Mouse (Mus musculus): Measurements from ENCODE around the gene Pfn1. TPM values are rescaled to one million over a fixed set of nuclear protein-coding genes. Genes with fewer than 3 reads are reported as not detected.

Pfn1 gene
- total RNA-seq, 2 experiments from 2014 or later, result 207 to 224 TPM

DNA sequence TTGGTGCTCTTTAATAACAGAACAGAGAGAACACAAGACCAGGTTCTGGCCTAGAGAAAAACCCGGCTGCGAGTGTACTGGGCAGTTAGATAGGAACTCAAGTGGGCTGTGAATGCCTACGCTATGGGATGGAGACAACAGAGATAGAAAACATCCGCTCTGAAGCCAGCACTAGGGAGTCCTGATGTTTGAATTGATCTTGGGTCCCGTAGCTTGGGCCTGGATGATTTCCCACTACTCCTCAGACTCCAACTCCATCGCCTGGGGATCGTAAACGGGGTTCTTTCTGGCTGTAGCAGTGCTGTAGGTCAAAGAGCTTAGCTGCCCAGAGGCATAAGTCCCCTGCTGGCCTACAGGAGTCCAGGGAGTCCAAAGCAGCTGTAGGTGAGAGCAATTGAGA lies 33.9 kb upstream of the Pfn1 start:
- no peak for DNase-seq (ENCODE audit: extremely low spot score in 1 of 2, low spot score in 2 of 2)
- no peak for TF ChIP-seq CTCF (IDR thresholded peaks at IDR 0.05)
- intact Hi-C loops (cut with DNase I), result loop anchor here (1.0 kb wide), 1 partner anchor 12 kb away; the partner anchor contains the start of genes Inca1 and Kif1c
- H3K27ac ChIP-seq, result peak overlapping the region; percentile 99
- peak overlapping the region; percentile 98 for H3K4me3 ChIP-seq

GRCm38 (mm10) chr11:70687601-70688199 lies 33.3 kb upstream of the Pfn1 start, which contains the start of gene Camta2:
Camta2 (minus strand) TSS chr11:70688105.
- intact Hi-C loops (cut with DNase I), result loop anchor here (1.0 kb wide), 1 partner anchor 13 kb away; the partner anchor contains the start of genes Inca1 and Kif1c
- peak; percentile 59 for TF ChIP-seq CTCF (IDR thresholded peaks at IDR 0.05)

GRCm38 (mm10) chr11:70686901-70687566 lies 32.6 kb upstream of the Pfn1 start:
- peak; percentile 51 to 70 for DNase-seq (ENCODE audit: extremely low spot score in 1 of 2, low spot score in 2 of 2)
- intact Hi-C loops (cut with DNase I), result no loop called here
- no peak for TF ChIP-seq CTCF (IDR thresholded peaks at IDR 0.05)

More at GRCm38 (mm10) chr11:70687601-70688199, 33.3 kb upstream of the Pfn1 start, which contains the start of gene Camta2:
- DNase-seq (ENCODE audit: extremely low spot score in 1 of 2, low spot score in 2 of 2), result peak; percentile 86 to 89
- Histone ChIP-seq H3K4me3 (peak within 1 kb of the TSS; percentile 98), H3K27ac (peak within 1 kb of the TSS; percentile 99)

DNA sequence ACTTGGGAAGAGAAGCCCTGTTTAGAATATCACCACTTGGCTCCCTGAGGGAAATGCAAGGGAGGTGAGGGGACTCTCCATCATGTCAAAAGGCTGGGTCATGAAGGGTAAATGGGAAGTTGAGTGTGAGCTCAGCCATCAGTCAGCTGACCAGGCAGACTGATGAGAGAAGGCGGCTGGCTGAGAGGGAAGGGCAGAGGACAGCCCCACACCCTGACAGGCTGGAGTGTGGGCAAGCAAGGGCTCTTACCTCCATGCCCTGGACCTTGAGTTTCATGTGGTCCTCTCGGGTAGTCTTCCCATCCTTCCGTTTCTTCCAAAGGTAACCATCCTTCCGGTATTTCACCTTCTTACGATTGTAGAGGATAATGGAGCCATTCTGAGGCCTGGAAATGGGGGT lies 29.2 kb upstream of the Pfn1 start:
- intact Hi-C loops (cut with DNase I), result no loop called here
- DNase-seq (ENCODE audit: extremely low spot score in 1 of 2, low spot score in 2 of 2), result no peak
- Histone ChIP-seq H3K4me3 (no peak overlapping the region), H3K27ac (peak overlapping the region; percentile 28; the same call in 1 of the 2 replicates)
- no peak for TF ChIP-seq CTCF (IDR thresholded peaks at IDR 0.05)

More at GRCm38 (mm10) chr11:70686901-70687566, 32.6 kb upstream of the Pfn1 start:
- Histone ChIP-seq H3K4me3 (peak overlapping the region; percentile 98), H3K27ac (peak overlapping the region; percentile 99)

DNA sequence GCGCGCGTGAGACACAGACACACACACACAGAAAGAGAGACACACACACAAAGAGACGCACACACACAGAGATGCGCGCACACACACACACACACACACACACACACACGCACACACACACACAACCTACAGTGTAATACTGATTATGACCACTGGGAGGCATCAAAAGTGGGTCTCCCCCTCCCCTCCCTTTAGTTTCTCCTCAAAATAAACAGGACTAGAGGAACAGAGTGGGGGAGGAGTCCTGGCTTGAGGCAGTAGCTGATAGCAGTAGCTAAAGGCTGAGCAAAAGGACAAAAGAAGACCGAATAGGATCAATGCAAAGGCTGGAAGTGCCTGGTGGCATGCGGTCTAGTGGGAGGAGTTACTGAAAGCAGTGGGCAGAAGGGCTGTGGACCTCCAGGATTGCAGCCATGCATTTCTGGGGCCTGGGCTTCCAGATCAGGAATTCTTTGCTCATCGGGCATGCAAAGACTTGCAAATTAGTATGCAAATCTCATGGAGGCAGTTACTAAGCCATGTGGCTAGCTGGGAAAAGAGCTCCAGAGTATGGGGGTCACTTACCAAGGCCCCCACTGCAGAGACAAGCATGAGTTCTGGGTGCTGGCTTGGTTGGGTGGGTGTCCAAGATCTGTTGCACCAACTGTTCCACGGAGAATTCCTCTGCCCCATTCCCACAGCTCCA lies 27.6 kb upstream of the Pfn1 start:
- Histone ChIP-seq H3K4me3 (no peak overlapping the region), H3K27ac (peak overlapping the region; percentile 47)
- DNase-seq (ENCODE audit: extremely low spot score in 1 of 2, low spot score in 2 of 2), result no peak
- TF ChIP-seq CTCF (IDR thresholded peaks at IDR 0.05), result peak; percentile 40
- intact Hi-C loops (cut with DNase I), result no loop called here

- intact Hi-C loops (cut with DNase I), result no loop called here
- TF ChIP-seq CTCF (IDR thresholded peaks at IDR 0.05), result no peak
- Histone ChIP-seq H3K27ac (no peak overlapping the region), H3K4me3 (no peak overlapping the region)
- DNase-seq (ENCODE audit: extremely low spot score in 1 of 2, low spot score in 2 of 2), result no peak
Observed at GRCm38 (mm10) chr11:70681170-70681569, 26.7 kb upstream of the Pfn1 start.

DNA sequence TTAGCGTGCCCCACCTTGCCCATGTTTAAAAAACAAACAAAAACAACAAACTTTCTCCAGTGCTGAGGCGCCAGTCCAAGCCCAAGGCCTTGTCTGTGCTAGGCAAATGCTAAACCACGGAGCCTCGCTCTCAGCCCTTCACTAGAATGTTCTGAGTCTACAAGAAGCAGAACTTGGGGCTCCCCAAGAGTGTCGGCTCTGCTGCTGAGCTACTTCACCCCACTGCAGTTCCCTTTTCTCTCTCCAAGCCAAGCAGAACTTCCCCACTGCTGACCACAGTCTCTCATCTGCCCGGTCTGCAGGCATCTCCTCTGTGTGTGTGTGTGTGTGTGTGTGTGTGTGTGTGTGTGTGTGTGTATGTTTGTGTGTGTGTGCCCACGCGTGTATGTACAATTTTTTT lies 25.4 kb upstream of the Pfn1 start:
- TF ChIP-seq CTCF (IDR thresholded peaks at IDR 0.05), result no peak
- Histone ChIP-seq H3K27ac (no peak overlapping the region), H3K4me3 (no peak overlapping the region)
- DNase-seq (ENCODE audit: extremely low spot score in 1 of 2, low spot score in 2 of 2), result no peak
- intact Hi-C loops (cut with DNase I), result no loop called here

- intact Hi-C loops (cut with DNase I), result no loop called here
- Histone ChIP-seq H3K4me3 (no peak overlapping the region), H3K27ac (no peak overlapping the region; the same call in 1 of the 2 replicates)
- TF ChIP-seq CTCF (IDR thresholded peaks at IDR 0.05), result no peak
- DNase-seq (ENCODE audit: extremely low spot score in 1 of 2, low spot score in 2 of 2), result no peak
Observed at GRCm38 (mm10) chr11:70679361-70679760, 24.9 kb upstream of the Pfn1 start.

GRCm38 (mm10) chr11:70678576-70678975 lies 24.1 kb upstream of the Pfn1 start:
- no peak overlapping the region for H3K27ac ChIP-seq
- intact Hi-C loops (cut with DNase I), result no loop called here
- no peak for TF ChIP-seq CTCF (IDR thresholded peaks at IDR 0.05)
- no peak overlapping the region for H3K4me3 ChIP-seq
- DNase-seq (ENCODE audit: extremely low spot score in 1 of 2, low spot score in 2 of 2), result no peak

- intact Hi-C loops (cut with DNase I), result no loop called here
- TF ChIP-seq CTCF (IDR thresholded peaks at IDR 0.05), result no peak
- no peak for DNase-seq (ENCODE audit: extremely low spot score in 1 of 2, low spot score in 2 of 2)
- no peak overlapping the region for H3K4me3 ChIP-seq
- no peak overlapping the region for H3K27ac ChIP-seq
Observed at GRCm38 (mm10) chr11:70678092-70678491, 23.6 kb upstream of the Pfn1 start.

- intact Hi-C loops (cut with DNase I), result loop anchor here (5.0 kb wide), 1 partner anchor 38 kb away; no protein-coding TSS in a partner anchor
- Histone ChIP-seq H3K27ac (no peak overlapping the region), H3K4me3 (no peak overlapping the region)
- DNase-seq (ENCODE audit: extremely low spot score in 1 of 2, low spot score in 2 of 2), result no peak
- TF ChIP-seq CTCF (IDR thresholded peaks at IDR 0.05), result no peak
Observed at GRCm38 (mm10) chr11:70674501-70674900, 20.1 kb upstream of the Pfn1 start.

DNA sequence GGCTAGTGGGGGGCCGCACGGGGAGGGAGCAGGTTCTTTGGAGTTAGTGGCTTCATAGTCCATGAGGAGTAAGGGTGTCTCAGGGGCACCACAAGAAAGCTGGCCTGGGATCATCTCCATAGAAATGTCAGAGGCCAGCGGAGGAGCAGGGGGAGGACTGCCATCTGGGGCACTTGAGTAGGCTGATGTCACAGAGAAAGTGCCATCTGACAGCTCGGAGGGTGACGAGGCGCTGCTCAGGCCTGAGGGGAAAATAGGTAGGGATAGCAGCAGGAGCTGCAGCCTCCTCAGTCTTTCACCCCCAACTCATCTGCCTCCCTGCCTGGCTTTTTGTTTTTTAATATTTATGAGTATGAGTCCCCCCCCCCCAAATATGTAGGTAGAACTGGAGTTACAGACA lies 19.6 kb upstream of the Pfn1 start:
- no peak overlapping the region for H3K4me3 ChIP-seq
- intact Hi-C loops (cut with DNase I), result loop anchor here (5.0 kb wide), 1 partner anchor 38 kb away; no protein-coding TSS in a partner anchor
- no peak for TF ChIP-seq CTCF (IDR thresholded peaks at IDR 0.05)
- no peak for DNase-seq (ENCODE audit: extremely low spot score in 1 of 2, low spot score in 2 of 2)
- H3K27ac ChIP-seq, result no peak overlapping the region

Measured in left cerebral cortex, adult 2 months (tissue).